Mouse (Mus musculus) midbrain, embryonic 15.5 days (tissue): Measurements from ENCODE around the gene Gm17359. TPM values are rescaled to one million over a fixed set of nuclear protein-coding genes. Genes with fewer than 3 reads are reported as not detected.

Experiments
- ATAC-seq: fragments of 200-750 bp; cut with Nextera tagmentation; replicated peaks from 2 replicates; pipeline ENCODE4 v1.8.0; 2017; ENCODE audit warnings: moderate TSS enrichment
- H3K27ac ChIP-seq: fragments of 300-500 bp; sonication (generic); 2 replicates; pipeline ENCODE4 v1.5.1; 2015; ENCODE audit warnings: mild to moderate bottlenecking, inconsistent platforms
- H3K27me3 ChIP-seq: fragments of 300-500 bp; sonication (generic); replicated peaks from 2 replicates; pipeline ENCODE4 v1.6.1; 2015; ENCODE audit warnings: inconsistent platforms
- H3K36me3 ChIP-seq: fragments of 300-500 bp; sonication (generic); replicated peaks from 2 replicates; pipeline ENCODE4 v1.6.1; 2015; ENCODE audit warnings: inconsistent platforms
- H3K4me1 ChIP-seq: fragments of 300-500 bp; sonication (generic); 2 replicates; pipeline ENCODE4 v1.6.1; 2015; ENCODE audit warnings: inconsistent platforms
- H3K4me2 ChIP-seq: fragments of 300-500 bp; sonication (generic); 2 replicates; pipeline ENCODE4 v1.6.1; 2015; ENCODE audit warnings: inconsistent platforms, mild to moderate bottlenecking, moderate library complexity
- H3K4me3 ChIP-seq: fragments of 300-500 bp; sonication (generic); 2 replicates; pipeline ENCODE4 v1.5.1; 2015; ENCODE audit warnings: mild to moderate bottlenecking, inconsistent platforms
- H3K9ac ChIP-seq: fragments of 300-500 bp; sonication (generic); 2 replicates; pipeline ENCODE4 v1.6.1; 2015; ENCODE audit warnings: mild to moderate bottlenecking, inconsistent platforms
- H3K9me3 ChIP-seq: fragments of 300-500 bp; sonication (generic); 2 replicates; pipeline ENCODE4 v1.6.1; 2016; ENCODE audit warnings: inconsistent platforms
- WGBS: fragments of 180-500 bp; shearing (Covaris S2); methylation state at CpG from one replicate; pipeline ENCODE4 v1.1.7; 2015; ENCODE audit warnings: mixed read lengths; 5-methylcytosine and 5-hydroxymethylcytosine counted together
- polyA plus RNA-seq: library from polyadenylated mRNA; unstranded; fragments of >200 nt; fragmentation: Nextera tagmentation; extraction: Ambion mirVana; gene quantifications from 2 replicates; pipeline ENCODE4 v1.2.1, GENCODE M21; 2015

The Gm17359 gene
- polyA plus RNA-seq, 1 experiment from 2014 or later: not detected

DNA sequence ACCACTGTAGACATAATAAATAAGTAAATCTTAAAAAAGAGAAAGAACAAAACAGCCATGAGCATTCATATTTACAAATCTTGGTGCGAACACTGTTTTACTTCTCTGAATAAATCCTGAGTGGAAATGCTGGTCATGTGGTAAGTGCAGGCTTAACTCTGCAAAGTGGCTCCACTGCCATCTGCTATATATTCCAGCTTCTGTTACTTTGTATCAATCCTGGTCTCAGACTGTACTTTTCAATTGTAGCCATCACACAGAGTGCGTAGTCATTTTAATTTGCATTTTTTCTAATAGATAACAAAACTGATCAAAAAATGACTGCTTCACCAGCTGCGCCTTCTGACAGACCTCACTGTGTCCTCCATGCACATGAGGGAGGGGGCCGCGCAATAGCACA lies 133.0 kb downstream of the Gm17359 start:
- no peak overlapping the region for H3K9ac ChIP-seq
- H3K4me3 ChIP-seq: no peak overlapping the region
- H3K27ac ChIP-seq: no peak overlapping the region
- H3K27me3 ChIP-seq: no peaks in the 10 kb centered on the region
- WGBS: 97% methylated on average over 5 of the region's 5 CpGs
- 0 out of 2 replicates have a peak, but pooled peaks cover 3% of the 10 kb centered on the region for H3K36me3 ChIP-seq
- H3K4me1 ChIP-seq: no peaks in the 10 kb centered on the region
- no peak for ATAC-seq
- H3K9me3 ChIP-seq: no peaks in the 10 kb centered on the region
- no peak overlapping the region for H3K4me2 ChIP-seq

DNA sequence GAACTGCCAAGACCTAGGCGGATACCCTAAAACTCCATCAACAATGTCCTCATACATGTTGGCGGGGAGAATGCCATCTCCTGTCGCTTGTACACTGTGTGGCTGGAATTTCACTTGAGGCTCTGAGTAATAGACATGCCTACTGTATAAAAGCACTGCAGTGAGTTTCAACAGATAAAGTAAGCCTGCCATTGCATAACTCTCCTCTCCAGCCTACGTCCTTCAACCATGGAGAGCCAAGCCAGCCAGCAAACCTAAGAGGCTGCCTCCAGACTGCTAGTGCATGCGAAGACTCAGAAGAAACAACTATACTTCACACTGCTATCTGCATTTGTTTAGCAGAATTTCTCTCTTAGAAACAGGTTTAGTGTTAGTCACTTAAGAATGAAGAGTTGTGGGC lies 135.9 kb downstream of the Gm17359 start:
- Histone ChIP-seq H3K4me1 (no peaks in the 10 kb centered on the region), H3K4me3 (no peak overlapping the region), H3K9ac (no peak overlapping the region), H3K9me3 (no peaks in the 10 kb centered on the region), H3K36me3 (0 out of 2 replicates have a peak, but pooled peaks cover 6% of the 10 kb centered on the region), H3K27me3 (no peaks in the 10 kb centered on the region), H3K4me2 (no peak overlapping the region), H3K27ac (no peak overlapping the region)
- 97% methylated on average over 5 of the region's 5 CpGs for WGBS
- ATAC-seq: no peak

DNA sequence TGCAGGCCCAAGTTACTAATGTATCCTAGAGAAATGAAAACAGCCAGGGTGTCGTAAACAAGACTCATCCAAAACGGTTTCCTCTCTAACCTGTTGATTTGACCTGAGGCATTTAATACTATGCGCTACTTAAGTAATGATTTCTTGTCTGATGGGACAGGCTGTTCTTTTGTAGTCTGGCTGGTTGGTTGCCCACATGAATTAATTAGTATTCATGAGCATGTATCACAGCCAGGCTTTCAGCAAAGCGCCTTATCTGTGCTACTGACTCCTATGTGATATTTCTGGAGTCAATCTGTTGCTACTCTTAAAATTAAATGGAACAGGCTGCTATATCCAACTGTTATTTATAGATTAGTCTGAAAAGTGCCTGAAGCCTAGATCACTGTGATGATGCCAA lies 138.4 kb downstream of the Gm17359 start:
- no peak overlapping the region for H3K4me2 ChIP-seq
- H3K36me3 ChIP-seq: 0 out of 2 replicates have a peak, but pooled peaks cover 8% of the 10 kb centered on the region
- 31% methylated on average over 4 of the region's 4 CpGs for WGBS
- H3K4me3 ChIP-seq: no peak overlapping the region
- no peaks in the 10 kb centered on the region for H3K9me3 ChIP-seq
- no peak overlapping the region for H3K9ac ChIP-seq
- peak; percentile 60 for ATAC-seq
- H3K27ac ChIP-seq: no peak overlapping the region
- H3K27me3 ChIP-seq: no peaks in the 10 kb centered on the region
- H3K4me1 ChIP-seq: no peaks in the 10 kb centered on the region

GRCm38 (mm10) chr3:79475980-79476379 lies 139.5 kb downstream of the Gm17359 start:
- no peak overlapping the region for H3K9ac ChIP-seq
- no peaks in the 10 kb centered on the region for H3K9me3 ChIP-seq
- H3K4me1 ChIP-seq: no peaks in the 10 kb centered on the region
- no peak overlapping the region for H3K4me2 ChIP-seq
- no peaks in the 10 kb centered on the region for H3K27me3 ChIP-seq
- ATAC-seq: no peak
- H3K27ac ChIP-seq: no peak overlapping the region
- 78% methylated on average over 2 of the region's 2 CpGs for WGBS
- peaks cover 18% of the 10 kb centered on the region for H3K36me3 ChIP-seq
- H3K4me3 ChIP-seq: no peak overlapping the region

- Histone ChIP-seq H3K9ac (no peak overlapping the region), H3K4me1 (no peaks in the 10 kb centered on the region), H3K36me3 (peaks cover 20% of the 10 kb centered on the region), H3K27ac (no peak overlapping the region), H3K9me3 (no peaks in the 10 kb centered on the region), H3K4me3 (no peak overlapping the region), H3K27me3 (no peaks in the 10 kb centered on the region), H3K4me2 (no peak overlapping the region)
- ATAC-seq: no peak
- WGBS: 93% methylated on average over 8 of the region's 8 CpGs
These were observed 141.9 kb downstream of the Gm17359 start for GRCm38 (mm10) chr3:79478400-79478799.

GRCm38 (mm10) chr3:79478880-79479279 lies 142.4 kb downstream of the Gm17359 start:
- H3K27me3 ChIP-seq: no peaks in the 10 kb centered on the region
- ATAC-seq: no peak
- H3K4me1 ChIP-seq: no peaks in the 10 kb centered on the region
- 0 out of 2 replicates have a peak, but pooled peaks cover 4% of the 10 kb centered on the region for H3K9me3 ChIP-seq
- no peak overlapping the region for H3K4me2 ChIP-seq
- H3K36me3 ChIP-seq: peaks cover 20% of the 10 kb centered on the region
- no peak overlapping the region for H3K27ac ChIP-seq
- H3K4me3 ChIP-seq: no peak overlapping the region
- no peak overlapping the region for H3K9ac ChIP-seq
- 80% methylated on average over 4 of the region's 4 CpGs for WGBS

DNA sequence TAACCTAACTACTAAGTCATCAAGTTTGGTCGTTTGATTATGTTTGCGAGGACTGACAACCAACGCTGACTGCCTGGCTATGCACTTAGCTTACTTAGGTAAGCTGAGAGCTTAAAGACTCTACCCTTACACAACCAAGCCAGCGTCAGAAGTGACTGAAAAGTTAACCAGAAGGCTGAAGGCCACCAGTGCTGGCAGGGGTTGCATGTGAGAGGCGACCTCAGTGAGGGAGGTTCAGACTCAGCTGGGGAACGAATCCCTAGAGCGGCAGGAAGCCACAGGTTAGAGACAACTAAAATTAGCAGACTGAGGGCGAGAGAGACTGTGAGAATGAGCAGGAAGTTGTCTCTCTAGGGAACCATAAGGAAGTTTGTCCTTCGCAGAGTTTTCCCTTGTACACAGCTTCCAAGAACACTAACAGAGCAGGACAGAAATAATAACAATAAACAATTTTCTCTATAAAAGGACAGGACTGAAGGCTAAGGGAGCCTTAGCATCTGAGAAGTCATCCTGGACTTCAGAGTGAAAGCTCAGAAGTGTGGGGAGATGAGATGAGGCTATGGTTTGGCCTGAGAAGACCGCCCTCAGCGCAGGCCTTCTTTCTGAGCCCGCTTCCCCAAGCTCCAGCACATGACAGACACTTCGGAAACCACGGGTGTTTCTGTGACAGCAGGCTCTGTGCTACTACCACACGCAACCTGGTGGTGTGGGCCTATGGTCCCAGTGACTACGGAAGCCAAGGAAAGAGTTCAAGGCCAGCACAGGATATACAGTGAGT lies 148.0 kb downstream of the Gm17359 start:
- no peak for ATAC-seq
- 91% methylated on average over 16 of the region's 16 CpGs for WGBS
- Histone ChIP-seq H3K9me3 (0 out of 2 replicates have a peak, but pooled peaks cover 4% of the 10 kb centered on the region), H3K36me3 (peaks cover 34% of the 10 kb centered on the region), H3K4me2 (no peak overlapping the region), H3K27me3 (no peaks in the 10 kb centered on the region), H3K27ac (no peak overlapping the region), H3K9ac (no peak overlapping the region), H3K4me3 (no peak overlapping the region), H3K4me1 (no peaks in the 10 kb centered on the region)

GRCm38 (mm10) chr3:79488025-79488424 lies 151.6 kb downstream of the Gm17359 start:
- Histone ChIP-seq H3K27ac (no peak overlapping the region), H3K4me3 (no peak overlapping the region), H3K9me3 (0 out of 2 replicates have a peak, but pooled peaks cover 4% of the 10 kb centered on the region), H3K4me2 (no peak overlapping the region), H3K36me3 (peaks cover 19% of the 10 kb centered on the region; the same call in 1 of the 2 replicates), H3K4me1 (no peaks in the 10 kb centered on the region), H3K9ac (no peak overlapping the region), H3K27me3 (no peaks in the 10 kb centered on the region)
- WGBS: 94% methylated on average over 7 of the region's 7 CpGs
- no peak for ATAC-seq

GRCm38 (mm10) chr3:79490102-79490501 lies 153.6 kb downstream of the Gm17359 start:
- Histone ChIP-seq H3K4me2 (no peak overlapping the region), H3K36me3 (peaks cover 13% of the 10 kb centered on the region; the same call in 1 of the 2 replicates), H3K4me3 (no peak overlapping the region), H3K27ac (no peak overlapping the region), H3K27me3 (no peaks in the 10 kb centered on the region), H3K9me3 (no peaks in the 10 kb centered on the region), H3K4me1 (no peaks in the 10 kb centered on the region), H3K9ac (no peak overlapping the region)
- no peak for ATAC-seq
- 94% methylated on average over 5 of the region's 5 CpGs for WGBS

DNA sequence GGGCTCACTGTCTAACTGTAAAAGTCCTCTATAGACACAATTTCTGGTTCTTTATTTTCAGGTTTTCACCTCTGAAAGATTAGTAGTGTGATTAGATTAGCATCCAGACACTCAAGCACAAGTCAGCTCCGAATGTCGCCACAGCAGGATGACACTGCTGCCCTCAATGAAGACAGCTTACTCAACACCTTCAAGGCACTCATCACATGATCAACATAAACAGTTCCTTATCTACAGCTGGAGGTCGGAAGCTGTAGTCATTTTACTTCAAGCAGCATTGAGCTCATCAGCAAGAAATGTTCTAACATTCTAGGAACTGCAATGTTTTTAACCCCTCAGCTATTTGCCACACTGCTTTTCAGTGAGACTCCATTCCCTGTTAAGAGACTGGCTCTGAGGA lies 155.2 kb downstream of the Gm17359 start:
- Histone ChIP-seq H3K9me3 (no peaks in the 10 kb centered on the region), H3K9ac (no peak overlapping the region), H3K27ac (no peak overlapping the region), H3K4me1 (no peaks in the 10 kb centered on the region), H3K36me3 (peaks cover 11% of the 10 kb centered on the region; the same call in 1 of the 2 replicates), H3K4me3 (no peak overlapping the region), H3K4me2 (no peak overlapping the region), H3K27me3 (no peaks in the 10 kb centered on the region)
- ATAC-seq: no peak
- 96% methylated on average over 3 of the region's 3 CpGs for WGBS

GRCm38 (mm10) chr3:79493064-79493463 lies 156.6 kb downstream of the Gm17359 start:
- Histone ChIP-seq H3K4me1 (no peaks in the 10 kb centered on the region), H3K36me3 (peaks cover 4% of the 10 kb centered on the region; the same call in 1 of the 2 replicates), H3K4me2 (no peak overlapping the region), H3K9me3 (no peaks in the 10 kb centered on the region), H3K27me3 (no peaks in the 10 kb centered on the region), H3K4me3 (no peak overlapping the region), H3K9ac (no peak overlapping the region), H3K27ac (no peak overlapping the region)
- ATAC-seq: no peak
- 97% methylated on average over 10 of the region's 10 CpGs for WGBS

DNA sequence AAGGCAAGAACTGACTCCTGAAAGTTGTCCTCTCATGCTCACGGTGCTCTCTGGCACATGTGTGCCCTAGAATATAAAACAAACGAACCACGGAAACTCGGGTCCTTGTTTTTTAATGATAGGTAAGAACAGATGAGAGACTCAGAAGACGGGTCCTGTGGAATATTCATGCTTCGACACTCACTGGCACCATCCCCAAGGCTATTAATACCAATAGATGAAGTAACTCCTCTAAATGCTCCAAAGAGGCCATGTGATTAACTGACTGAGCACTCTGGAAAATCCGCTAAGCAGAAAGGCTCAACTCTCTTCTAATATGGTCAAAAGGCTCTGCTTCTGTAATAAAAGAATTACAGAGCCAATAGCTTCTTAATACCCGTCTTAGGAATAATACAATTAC lies 157.6 kb downstream of the Gm17359 start:
- no peak overlapping the region for H3K27ac ChIP-seq
- 0 out of 2 replicates have a peak, but pooled peaks cover 3% of the 10 kb centered on the region for H3K36me3 ChIP-seq
- 81% methylated on average over 8 of the region's 8 CpGs for WGBS
- H3K4me2 ChIP-seq: no peak overlapping the region
- no peak for ATAC-seq
- no peak overlapping the region for H3K9ac ChIP-seq
- no peaks in the 10 kb centered on the region for H3K9me3 ChIP-seq
- H3K27me3 ChIP-seq: no peaks in the 10 kb centered on the region
- H3K4me1 ChIP-seq: no peaks in the 10 kb centered on the region
- no peak overlapping the region for H3K4me3 ChIP-seq

GRCm38 (mm10) chr3:79495151-79495550 lies 158.7 kb downstream of the Gm17359 start:
- Histone ChIP-seq H3K36me3 (0 out of 2 replicates have a peak, but pooled peaks cover 3% of the 10 kb centered on the region), H3K9me3 (no peaks in the 10 kb centered on the region), H3K9ac (no peak overlapping the region), H3K27me3 (no peaks in the 10 kb centered on the region), H3K27ac (no peak overlapping the region), H3K4me1 (no peaks in the 10 kb centered on the region), H3K4me2 (no peak overlapping the region), H3K4me3 (no peak overlapping the region)
- no peak for ATAC-seq
- 70% methylated on average over 7 of the region's 7 CpGs for WGBS
